In the genomic region with DNA sequence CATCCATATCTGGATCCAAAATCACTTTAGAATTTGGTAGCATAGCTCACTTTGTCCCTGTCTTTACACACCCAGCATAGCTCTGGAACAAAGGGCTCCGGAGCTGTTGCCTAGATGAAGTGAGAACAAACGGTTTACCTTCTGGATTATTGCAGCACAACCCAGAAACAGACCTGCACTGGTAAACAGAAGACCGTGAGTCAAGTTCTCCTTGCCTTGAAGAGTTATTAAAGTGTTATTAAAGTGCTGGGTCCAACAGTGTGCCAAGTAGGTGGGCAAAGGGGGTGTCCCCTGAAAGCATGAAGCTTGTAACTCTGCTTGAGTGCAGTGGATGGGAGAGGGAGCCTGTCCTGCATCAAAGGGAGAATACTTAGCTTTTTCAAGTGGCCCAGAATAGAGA, we compare ENCODE assay signal across 26 mouse cellular contexts.
"Had no signal": no experiment of that assay in that cellular context is flagged by ENCODE, and none has a peak within 500 bp of the region (broad histone marks: within the 10 kb centered on the region; RNA-seq: fewer than 3 reads in every experiment).

No protein-coding gene starts in this region.

- ATAC-seq: forebrain, postnatal 0 days; hindbrain, postnatal 0 days; intestine, embryonic 16.5 days; liver, embryonic 12.5 days had no signal

- H3K4me1 ChIP-seq: heart, embryonic 15.5 days; hindbrain, embryonic 13.5 days; hindbrain, embryonic 15.5 days; kidney, embryonic 15.5 days; limb, embryonic 15.5 days; liver, embryonic 12.5 days had no signal

- DNase-seq: forebrain, postnatal 0 days; gastrocnemius, postnatal 10 days; gastrocnemius, postnatal 25 days; heart, adult 11 months; heart, postnatal 14 days; heart, postnatal 36 days; kidney, adult 11 months; kidney, adult 2 months; kidney, adult 9 months; kidney, postnatal 14 days; kidney, postnatal 36 days; layer of hippocampus, adult 9-11 months; layer of hippocampus, postnatal 36 days; left cerebral cortex, postnatal 4 days had no signal

- H3K4me3 ChIP-seq: heart, embryonic 10.5 days; heart, embryonic 13.5 days; heart, embryonic 15.5 days; hindbrain, embryonic 13.5 days; hindbrain, embryonic 15.5 days; kidney, embryonic 15.5 days; limb, embryonic 13.5 days; limb, embryonic 15.5 days; liver, embryonic 12.5 days had no signal

- H3K27ac ChIP-seq: heart, embryonic 10.5 days; heart, embryonic 13.5 days; heart, embryonic 15.5 days; hindbrain, embryonic 13.5 days; hindbrain, embryonic 15.5 days; hindbrain, postnatal 0 days; kidney, embryonic 15.5 days; kidney, postnatal 0 days; limb, embryonic 13.5 days; limb, embryonic 15.5 days; liver, embryonic 12.5 days had no signal

- H3K27me3 ChIP-seq: heart, embryonic 13.5 days; heart, embryonic 15.5 days; hindbrain, embryonic 13.5 days; hindbrain, embryonic 15.5 days; kidney, embryonic 15.5 days; limb, embryonic 13.5 days; limb, embryonic 15.5 days; liver, embryonic 12.5 days had no signal

- H3K9ac ChIP-seq: forebrain, postnatal 0 days; heart, embryonic 13.5 days; heart, embryonic 15.5 days; hindbrain, embryonic 13.5 days; hindbrain, embryonic 15.5 days; kidney, embryonic 15.5 days; limb, embryonic 13.5 days; limb, embryonic 15.5 days; liver, embryonic 12.5 days had no signal

- H3K4me2 ChIP-seq: heart, embryonic 13.5 days; heart, embryonic 15.5 days; hindbrain, embryonic 13.5 days; hindbrain, embryonic 15.5 days; kidney, embryonic 15.5 days; limb, embryonic 13.5 days; limb, embryonic 15.5 days; liver, embryonic 12.5 days had no signal

- H3K36me3 ChIP-seq: hindbrain, embryonic 13.5 days; hindbrain, embryonic 15.5 days; liver, embryonic 12.5 days had no signal

- H3K9me3 ChIP-seq: heart, embryonic 10.5 days; heart, embryonic 13.5 days; heart, embryonic 15.5 days; hindbrain, embryonic 13.5 days; hindbrain, embryonic 15.5 days; kidney, embryonic 15.5 days; limb, embryonic 13.5 days; limb, embryonic 15.5 days; liver, embryonic 12.5 days had no signal
